Mouse (Mus musculus) macrophage (primary cell): ENCODE measurements around the gene Gm10959. TPM values are rescaled to one million over a fixed set of nuclear protein-coding genes. Genes with fewer than 3 reads are reported as not detected.

Experiments used
- H3K27ac ChIP-seq: fragments of 350-480 bp; formaldehyde crosslinking; 2 replicates; pipeline ENCODE4 v1.9.0; 2021
- H3K36me3 ChIP-seq: fragments of 350-480 bp; formaldehyde crosslinking; 2 replicates; pipeline ENCODE4 v1.9.0; 2021; ENCODE audit errors: inconsistent target
- H3K4me3 ChIP-seq: fragments of 350-480 bp; formaldehyde crosslinking; 2 replicates; pipeline ENCODE4 v1.9.0; 2021; ENCODE audit errors: inconsistent target
- H3K79me2 ChIP-seq: fragments of 350-480 bp; formaldehyde crosslinking; 2 replicates; pipeline ENCODE4 v1.9.0; 2021; ENCODE audit errors: inconsistent target
- WGBS: methylation state at CpG from one replicate; pipeline ENCODE4 v1.1.7; 2026; ENCODE audit warnings: inconsistent platforms; ENCODE audit not compliant: missing documents; 5-methylcytosine and 5-hydroxymethylcytosine counted together
- polyA plus RNA-seq: library from polyadenylated mRNA; stranded (reverse); fragments of 250-400 nt; gene quantifications from 3 replicates; pipeline ENCODE4 v1.2.4, GENCODE M21; 2018; ENCODE audit warnings: inconsistent platforms

The Gm10959 gene
- polyA plus RNA-seq, 1 experiment from 2014 or later: not detected

- WGBS: 0% methylated on average over 2 of the region's 2 CpGs
- Histone ChIP-seq H3K27ac (no peak overlapping the region), H3K79me2 (no peaks in the 10 kb centered on the region), H3K36me3 (no peaks in the 10 kb centered on the region), H3K4me3 (no peak overlapping the region)
Measured at GRCm38 (mm10) chr3:122918672-122919071, 488 bp downstream of the Gm10959 start.

DNA sequence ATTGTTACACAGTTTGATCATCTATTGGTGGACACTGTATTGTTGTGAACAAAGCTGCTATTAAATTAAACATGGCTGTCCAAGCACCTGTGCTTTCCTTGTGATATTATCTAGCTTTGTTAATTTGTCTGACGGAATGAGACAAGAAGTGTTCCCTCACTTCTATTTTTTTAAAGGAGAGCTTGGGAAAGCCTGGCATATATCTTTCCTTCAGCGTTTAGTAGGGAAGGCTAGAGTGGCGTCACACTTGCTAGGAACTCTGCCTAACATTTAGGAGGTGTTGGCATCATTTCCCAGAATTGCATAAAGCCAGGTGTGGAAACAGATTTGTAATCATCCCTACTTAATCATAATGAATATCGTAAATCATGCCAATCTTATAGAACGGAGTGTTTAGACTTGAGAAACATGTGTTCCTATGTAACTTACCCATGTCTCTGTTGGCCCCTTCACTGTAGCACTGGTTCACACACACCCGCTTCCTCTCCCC lies 2.9 kb downstream of the Gm10959 start:
- 90% methylated on average over 6 of the region's 6 CpGs for WGBS
- H3K36me3 ChIP-seq: no peaks in the 10 kb centered on the region
- H3K27ac ChIP-seq: no peak overlapping the region
- no peak overlapping the region for H3K4me3 ChIP-seq
- no peaks in the 10 kb centered on the region for H3K79me2 ChIP-seq

GRCm38 (mm10) chr3:122915493-122915892 lies 3.7 kb downstream of the Gm10959 start:
- H3K27ac ChIP-seq: no peak overlapping the region
- H3K79me2 ChIP-seq: no peaks in the 10 kb centered on the region
- H3K36me3 ChIP-seq: no peaks in the 10 kb centered on the region
- 36% methylated on average over 4 of the region's 5 CpGs for WGBS
- H3K4me3 ChIP-seq: no peak overlapping the region

DNA sequence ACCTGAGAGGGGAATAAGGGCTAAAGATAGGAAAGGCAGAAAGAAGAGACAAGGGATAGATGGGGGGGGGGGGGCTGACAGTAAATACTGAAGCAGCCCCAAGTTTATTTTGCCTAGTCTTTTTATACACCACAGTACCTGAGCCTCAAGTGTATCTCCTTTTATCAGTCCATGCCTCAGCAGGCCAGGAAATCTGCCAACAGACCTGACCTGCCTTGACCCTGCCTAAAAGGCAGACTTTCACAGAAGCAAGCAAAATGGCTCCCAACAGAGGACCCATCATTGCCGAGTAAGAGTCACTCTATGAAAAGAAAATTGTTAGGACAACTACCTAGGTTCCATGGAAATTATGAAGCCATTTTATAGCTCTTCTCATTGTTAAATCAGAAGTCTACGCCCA lies 11.3 kb downstream of the Gm10959 start:
- Histone ChIP-seq H3K4me3 (no peak overlapping the region), H3K36me3 (no peaks in the 10 kb centered on the region), H3K79me2 (no peaks in the 10 kb centered on the region), H3K27ac (no peak overlapping the region)
- WGBS: 95% methylated on average over 2 of the region's 2 CpGs

GRCm38 (mm10) chr3:122903746-122904433 lies 15.3 kb downstream of the Gm10959 start:
- Histone ChIP-seq H3K36me3 (no peaks in the 10 kb centered on the region), H3K27ac (no peak overlapping the region), H3K4me3 (no peak overlapping the region), H3K79me2 (no peaks in the 10 kb centered on the region)
- WGBS: 48% methylated on average over 12 of the region's 12 CpGs

- H3K79me2 ChIP-seq: no peaks in the 10 kb centered on the region
- H3K36me3 ChIP-seq: no peaks in the 10 kb centered on the region
- H3K4me3 ChIP-seq: no peak overlapping the region
- WGBS: 72% methylated on average over 6 of the region's 6 CpGs
- no peak overlapping the region for H3K27ac ChIP-seq
Measured at GRCm38 (mm10) chr3:122898254-122898653, 20.9 kb downstream of the Gm10959 start.

GRCm38 (mm10) chr3:122895189-122895731 lies 23.9 kb downstream of the Gm10959 start:
- Histone ChIP-seq H3K27ac (no peak overlapping the region), H3K4me3 (no peak overlapping the region), H3K36me3 (no peaks in the 10 kb centered on the region), H3K79me2 (no peaks in the 10 kb centered on the region)
- 90% methylated on average over 11 of the region's 11 CpGs for WGBS

DNA sequence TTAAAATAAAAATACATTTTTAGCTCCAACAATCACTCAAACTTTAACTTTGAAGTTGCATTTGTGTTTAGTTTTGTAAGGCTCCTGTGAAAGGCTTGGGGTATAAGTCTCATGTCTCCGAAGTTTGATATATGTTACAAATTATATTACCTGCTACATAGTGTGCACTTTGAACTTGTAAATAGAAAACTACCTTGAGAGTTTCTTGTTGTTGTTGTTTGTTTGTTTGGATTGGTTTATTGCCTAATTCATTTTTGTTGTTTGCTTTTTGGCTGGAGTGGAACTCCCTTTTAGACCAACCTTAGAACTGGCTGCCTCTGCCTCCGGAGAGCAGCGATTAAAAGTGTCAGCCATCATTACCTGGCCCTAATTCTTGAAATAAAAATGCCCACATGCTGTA lies 24.4 kb downstream of the Gm10959 start, which contains the start of gene Fabp2:
Gene Fabp2 (plus strand): TSS at position 301 of the 400 bp plus-strand sequence.
- H3K4me3 ChIP-seq: no peak within 1 kb of the TSS
- H3K36me3 ChIP-seq: no peaks in the 10 kb centered on the region
- no peak within 1 kb of the TSS for H3K27ac ChIP-seq
- 97% methylated on average over 3 of the region's 3 CpGs for WGBS
- H3K79me2 ChIP-seq: no peaks in the 10 kb centered on the region

DNA sequence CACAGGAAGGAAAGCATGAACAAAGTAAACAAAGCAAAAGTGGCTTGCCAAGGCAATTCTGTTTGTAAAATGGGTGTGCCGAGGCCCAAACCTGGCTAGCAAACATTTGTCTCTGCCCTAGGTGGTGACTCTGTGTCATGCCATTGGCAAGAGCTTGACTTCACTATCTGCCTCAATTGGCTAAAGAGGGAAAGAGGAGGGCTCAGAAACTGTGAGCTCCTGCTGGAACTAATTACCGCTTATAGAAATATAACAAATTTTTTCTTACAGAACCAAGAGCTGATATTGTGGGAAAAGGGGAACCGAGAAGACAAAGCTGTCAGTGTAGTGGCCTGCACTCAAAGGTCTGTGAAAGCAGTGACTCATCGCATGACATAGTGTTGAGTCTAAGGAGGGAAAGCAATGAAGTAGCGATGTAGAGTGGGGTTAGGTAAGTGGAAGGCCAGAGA lies 30.8 kb downstream of the Gm10959 start:
- H3K4me3 ChIP-seq: no peak overlapping the region
- H3K27ac ChIP-seq: no peak overlapping the region
- 38% methylated on average over 5 of the region's 5 CpGs for WGBS
- no peaks in the 10 kb centered on the region for H3K79me2 ChIP-seq
- H3K36me3 ChIP-seq: no peaks in the 10 kb centered on the region

GRCm38 (mm10) chr3:122887505-122888301 lies 31.5 kb downstream of the Gm10959 start:
- no peaks in the 10 kb centered on the region for H3K79me2 ChIP-seq
- WGBS: 90% methylated on average over 4 of the region's 4 CpGs
- no peaks in the 10 kb centered on the region for H3K36me3 ChIP-seq
- H3K27ac ChIP-seq: no peak overlapping the region
- H3K4me3 ChIP-seq: no peak overlapping the region

GRCm38 (mm10) chr3:122878705-122879315 lies 40.4 kb downstream of the Gm10959 start:
- H3K79me2 ChIP-seq: no peaks in the 10 kb centered on the region
- no peaks in the 10 kb centered on the region for H3K36me3 ChIP-seq
- whole genome bisulfite sequencing: 92% methylated on average over 8 of the region's 8 CpGs
- H3K27ac ChIP-seq: no peak overlapping the region
- no peak overlapping the region for H3K4me3 ChIP-seq

DNA sequence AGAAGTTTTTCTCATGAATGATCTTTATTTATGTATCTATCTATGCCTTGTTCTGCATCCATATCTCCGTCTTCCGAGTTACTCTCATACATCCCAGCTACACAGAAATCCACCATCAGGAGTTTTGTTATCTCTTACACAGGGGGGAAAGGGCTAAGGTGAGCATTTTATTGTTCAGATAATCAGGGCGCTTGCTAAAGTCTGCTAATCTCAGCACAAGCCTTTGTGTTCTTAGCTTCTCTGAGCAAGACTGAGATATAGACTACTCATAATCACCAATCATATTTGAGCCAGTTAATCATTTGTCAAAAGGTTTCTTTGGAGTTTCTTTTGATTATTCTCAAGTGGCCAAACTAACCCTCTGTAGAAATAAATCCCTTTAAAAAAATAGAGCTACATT lies 41.6 kb downstream of the Gm10959 start:
- 89% methylated on average over 3 of the region's 3 CpGs for WGBS
- Histone ChIP-seq H3K27ac (no peak overlapping the region), H3K36me3 (no peaks in the 10 kb centered on the region), H3K4me3 (no peak overlapping the region), H3K79me2 (no peaks in the 10 kb centered on the region)

DNA sequence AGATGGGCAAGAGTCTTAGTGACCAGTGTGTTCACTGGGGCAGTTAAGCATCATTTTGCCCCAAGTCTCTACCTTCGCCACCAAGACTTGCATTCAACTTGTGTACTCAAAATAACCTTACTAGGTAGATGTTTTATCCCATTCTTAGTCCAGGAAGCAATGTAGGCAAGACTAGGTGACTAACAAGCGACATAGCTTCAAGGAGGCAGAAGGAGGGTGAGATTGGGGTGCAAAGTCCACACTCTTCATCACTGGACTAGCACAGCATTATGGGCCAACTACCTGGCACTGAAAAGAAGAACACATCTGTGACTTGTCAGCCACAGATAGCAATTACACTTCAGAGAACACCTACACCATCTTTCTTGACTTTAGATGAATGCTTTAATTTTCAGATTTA lies 42.3 kb downstream of the Gm10959 start:
- 79% methylated on average over 2 of the region's 2 CpGs for WGBS
- no peak overlapping the region for H3K27ac ChIP-seq
- no peak overlapping the region for H3K4me3 ChIP-seq
- H3K36me3 ChIP-seq: no peaks in the 10 kb centered on the region
- H3K79me2 ChIP-seq: no peaks in the 10 kb centered on the region

DNA sequence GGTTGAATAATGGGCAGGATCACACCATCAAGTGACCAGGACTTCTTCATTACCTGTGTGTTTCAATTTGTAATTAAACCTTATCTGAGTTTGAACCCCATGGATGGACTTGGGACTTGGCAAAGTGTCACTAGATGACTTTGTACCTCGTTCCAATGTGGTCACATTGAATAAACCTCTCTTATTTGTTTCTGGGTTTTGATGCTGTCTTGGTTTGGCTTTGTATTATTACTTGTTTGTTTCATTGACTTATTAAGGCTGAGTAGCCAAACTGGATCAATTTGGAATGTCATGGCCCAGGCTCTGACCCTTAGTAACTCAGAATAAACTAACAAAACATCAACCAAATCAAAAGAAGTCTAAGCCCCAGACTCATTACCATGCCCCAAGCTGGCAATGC lies 47.6 kb downstream of the Gm10959 start:
- no peak overlapping the region for H3K27ac ChIP-seq
- no peaks in the 10 kb centered on the region for H3K79me2 ChIP-seq
- H3K4me3 ChIP-seq: no peak overlapping the region
- H3K36me3 ChIP-seq: no peaks in the 10 kb centered on the region
- 86% methylated on average over 1 of the region's 1 CpGs for WGBS
